Mouse (Mus musculus): ENCODE data around the gene Arsb.
"Not testable (repeated sequence)": the region's sequence is repeated elsewhere in the genome, so short reads cannot be mapped to it uniquely, and the experiment has no call there.

The Arsb gene

GRCm38 (mm10) chr13:93787647-93788046 is 16.2 kb downstream of the Arsb start:
- CTCF ChIA-PET, result no interaction called here

GRCm38 (mm10) chr13:93792945-93793642 is 21.7 kb downstream of the Arsb start:
- CTCF ChIA-PET, result no interaction called here

GRCm38 (mm10) chr13:93793643-93794182 is 22.3 kb downstream of the Arsb start:
- CTCF ChIA-PET, result no interaction called here

- CTCF ChIA-PET, result no interaction called here
Observed at GRCm38 (mm10) chr13:93797011-93797600, 25.7 kb downstream of the Arsb start.

GRCm38 (mm10) chr13:93810311-93810710 is 38.9 kb downstream of the Arsb start:
- CTCF ChIA-PET, result not testable (repeated sequence)

- CTCF ChIA-PET, result no interaction called here
Observed at GRCm38 (mm10) chr13:93814081-93814480, 42.7 kb downstream of the Arsb start.

- CTCF ChIA-PET, result interaction anchor here (0.6 kb wide), 1 partner anchor 1064 kb away, joined by 7 read pairs; no protein-coding TSS in a partner anchor
Observed at GRCm38 (mm10) chr13:93814676-93815075, 43.2 kb downstream of the Arsb start.

- CTCF ChIA-PET, result interaction anchor here (0.6 kb wide), 1 partner anchor 1064 kb away, joined by 7 read pairs; no protein-coding TSS in a partner anchor
Observed at GRCm38 (mm10) chr13:93815128-93815527, 43.7 kb downstream of the Arsb start.

- CTCF ChIA-PET, result no interaction called here
Observed at GRCm38 (mm10) chr13:93816127-93816526, 44.7 kb downstream of the Arsb start.

- CTCF ChIA-PET, result no interaction called here
Observed at GRCm38 (mm10) chr13:93816688-93817331, 45.4 kb downstream of the Arsb start.

GRCm38 (mm10) chr13:93820173-93820572 is 48.7 kb downstream of the Arsb start:
- CTCF ChIA-PET, result no interaction called here

- CTCF ChIA-PET, result no interaction called here
Observed at GRCm38 (mm10) chr13:93822001-93822400, 50.6 kb downstream of the Arsb start.

GRCm38 (mm10) chr13:93825792-93826558 is 54.5 kb downstream of the Arsb start:
- CTCF ChIA-PET, result no interaction called here

- CTCF ChIA-PET, result no interaction called here
Observed at GRCm38 (mm10) chr13:93827745-93828144, 56.3 kb downstream of the Arsb start.

- CTCF ChIA-PET, result no interaction called here
Observed at GRCm38 (mm10) chr13:93829565-93830293, 58.3 kb downstream of the Arsb start.

GRCm38 (mm10) chr13:93830294-93830645 is 58.8 kb downstream of the Arsb start:
- CTCF ChIA-PET, result no interaction called here

- CTCF ChIA-PET, result no interaction called here
Observed at GRCm38 (mm10) chr13:93837481-93838225, 66.2 kb downstream of the Arsb start.

- CTCF ChIA-PET, result no interaction called here
Observed at GRCm38 (mm10) chr13:93838431-93839136, 67.2 kb downstream of the Arsb start.

GRCm38 (mm10) chr13:93839137-93839630 is 67.8 kb downstream of the Arsb start:
- CTCF ChIA-PET, result no interaction called here

- CTCF ChIA-PET, result no interaction called here
Observed at GRCm38 (mm10) chr13:93839721-93840120, 68.3 kb downstream of the Arsb start.
